9 mouse cellular contexts compared by ENCODE assay signal in genomic region chr9:41665000-41665685, GRCm38 (mm10).
DNase-seq lines count a peak whose midpoint lies in the region; ATAC-seq lines count a peak whose summit lies in the region.
"Had no signal": no experiment of that assay in that cellular context is flagged by ENCODE, and none has a peak within 500 bp of the region (broad histone marks: within the 10 kb centered on the region; RNA-seq: fewer than 3 reads in every experiment).

No protein-coding gene starts in this region.

- H3K27me3 ChIP-seq in hindbrain, embryonic 13.5 days = no peaks in the 10 kb centered on the region
- H3K27me3 ChIP-seq in hindbrain, embryonic 10.5 days (ENCODE audit: insufficient read depth, poor library complexity, severe bottlenecking) = no peaks in the 10 kb centered on the region
- H3K27me3 ChIP-seq in limb, embryonic 15.5 days = no peaks in the 10 kb centered on the region
- H3K27me3 ChIP-seq: limb, embryonic 12.5 days had no signal

- H3K27ac ChIP-seq in hindbrain, embryonic 13.5 days = 0 out of 2 replicates have a peak overlapping the region, but pooled peaks have one; percentile 52
- no peak overlapping the region for H3K27ac ChIP-seq in hindbrain, embryonic 10.5 days
- peak overlapping the region; percentile 58 for H3K27ac ChIP-seq in limb, embryonic 15.5 days
- H3K27ac ChIP-seq: limb, embryonic 12.5 days had no signal

- no peak for DNase-seq in hindbrain, embryonic 10.5 days (ENCODE audit: low spot score)
- DNase-seq in frontal cortex, postnatal 10 days (ENCODE audit: low spot score in 2 of 2) = peak; percentile 47 to 56
- peak; percentile 36 for DNase-seq in kidney, postnatal 10 days
- DNase-seq in testis, postnatal 14 days (ENCODE audit: low spot score) = peak; percentile 9
- no peak for DNase-seq in spleen, postnatal 4 days (ENCODE audit: low spot score in 2 of 2)
- no peak for DNase-seq in adrenal gland, adult 8-10 months

- no peak overlapping the region for H3K4me3 ChIP-seq in hindbrain, embryonic 13.5 days
- no peak overlapping the region for H3K4me3 ChIP-seq in hindbrain, embryonic 10.5 days
- H3K4me3 ChIP-seq in limb, embryonic 15.5 days = no peak overlapping the region
- H3K4me3 ChIP-seq: limb, embryonic 12.5 days had no signal

- no peak overlapping the region for H3K4me2 ChIP-seq in hindbrain, embryonic 13.5 days
- no peak overlapping the region for H3K4me2 ChIP-seq in limb, embryonic 15.5 days
- H3K4me2 ChIP-seq: limb, embryonic 12.5 days had no signal

- H3K9ac ChIP-seq in hindbrain, embryonic 13.5 days = no peak overlapping the region
- no peak overlapping the region for H3K9ac ChIP-seq in limb, embryonic 15.5 days
- H3K9ac ChIP-seq: limb, embryonic 12.5 days had no signal

- no peaks in the 10 kb centered on the region for H3K4me1 ChIP-seq in hindbrain, embryonic 13.5 days (replicated peaks)
- H3K4me1 ChIP-seq in hindbrain, embryonic 10.5 days (replicated peaks) = no peaks in the 10 kb centered on the region
- peaks cover 5% of the 10 kb centered on the region; the same call in 1 of the 2 replicates for H3K4me1 ChIP-seq in limb, embryonic 15.5 days
- H3K4me1 ChIP-seq: limb, embryonic 12.5 days had no signal

- ATAC-seq in hindbrain, embryonic 13.5 days (ENCODE audit: low FRiP score) = no peak
- ATAC-seq in limb, embryonic 15.5 days (ENCODE audit: insufficient number of reproducible peaks, low FRiP score, low TSS enrichment, low read depth) = no peak

- H3K36me3 ChIP-seq in hindbrain, embryonic 13.5 days = no peaks in the 10 kb centered on the region
- H3K36me3 ChIP-seq in hindbrain, embryonic 10.5 days = no peaks in the 10 kb centered on the region
- H3K36me3 ChIP-seq in limb, embryonic 15.5 days = no peaks in the 10 kb centered on the region
- H3K36me3 ChIP-seq: limb, embryonic 12.5 days had no signal

- no peaks in the 10 kb centered on the region for H3K9me3 ChIP-seq in hindbrain, embryonic 13.5 days
- H3K9me3 ChIP-seq in hindbrain, embryonic 10.5 days = no peaks in the 10 kb centered on the region
- no peaks in the 10 kb centered on the region for H3K9me3 ChIP-seq in limb, embryonic 15.5 days
- H3K9me3 ChIP-seq: limb, embryonic 12.5 days had no signal

- WGBS in hindbrain, embryonic 13.5 days = 76% methylated on average over 10 of the region's 10 CpGs
- 88% methylated on average over 10 of the region's 10 CpGs for WGBS in hindbrain, embryonic 10.5 days
- 52% methylated on average over 10 of the region's 10 CpGs for WGBS in limb, embryonic 15.5 days

Comparison
In these comparisons a context has a peak if more than half of its experiments do, and no peak if none do; other contexts are left out.
1. DNase-seq: peak in frontal cortex, postnatal 10 days (2 of 2), kidney, postnatal 10 days (single experiment) and testis, postnatal 14 days (single experiment); none in hindbrain, embryonic 10.5 days (single experiment), spleen, postnatal 4 days (0 of 2) and adrenal gland, adult 8-10 months (single experiment).